Mouse (Mus musculus): ENCODE data around the gene Pcca.

DNA sequence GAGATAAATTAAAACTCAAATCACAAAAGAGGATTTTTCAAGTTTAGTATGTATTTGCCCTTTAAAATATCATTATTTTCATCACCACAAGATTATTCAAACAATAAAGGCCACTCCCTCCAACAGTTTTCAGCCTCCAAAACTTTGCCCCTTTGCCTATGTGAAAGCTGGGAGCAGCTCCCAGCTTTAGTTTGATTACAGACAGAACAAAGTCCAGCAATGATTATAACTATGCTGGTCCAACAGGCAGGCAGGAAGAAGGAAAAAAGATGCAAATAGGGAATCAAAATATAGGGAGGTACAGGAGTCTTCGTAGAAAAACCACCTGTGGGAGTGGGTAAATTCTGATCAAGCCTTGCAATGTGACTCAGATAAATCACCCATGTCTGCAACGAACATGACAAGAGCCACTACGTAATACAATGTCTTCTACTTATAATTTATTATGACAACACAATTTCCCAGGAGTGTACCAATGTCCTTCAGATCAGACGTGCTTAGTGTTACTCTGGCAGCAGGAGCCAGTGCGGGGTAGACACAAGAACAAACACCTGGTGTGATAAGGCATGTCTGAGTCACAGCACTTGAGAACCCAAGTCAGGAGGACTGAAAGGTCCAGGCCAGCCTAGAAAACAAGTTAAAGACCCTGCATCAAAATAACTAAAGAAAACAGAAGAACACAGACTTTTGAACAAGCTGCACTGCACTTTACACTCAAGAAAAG lies 375.4 kb downstream of the Pcca start:
- no peak for TF ChIP-seq FLI1 (IDR thresholded peaks at IDR 0.05; ENCODE audit: low read length)
- TF ChIP-seq GATA1 (IDR thresholded peaks at IDR 0.05; ENCODE audit: borderline replicate concordance, low read length) = no peak
